Mouse (Mus musculus) C2C12 (cell line): Measurements from ENCODE around the gene Rbms3. TPM values are rescaled to one million over a fixed set of nuclear protein-coding genes. Genes with fewer than 3 reads are reported as not detected.

Experiments
- H3K27me3 ChIP-seq: one replicate; pipeline ENCODE4 v1.6.1; 2011; ENCODE audit not compliant: control insufficient read depth, insufficient read depth, insufficient read length
- H3K36me3 ChIP-seq: one replicate; pipeline ENCODE4 v1.6.1; 2011; ENCODE audit not compliant: control insufficient read depth, insufficient read depth
- H3K4me3 ChIP-seq: one replicate; pipeline ENCODE4 v1.5.1; 2011; ENCODE audit warnings: mild to moderate bottlenecking, control low read depth; ENCODE audit not compliant: poor library complexity, insufficient read depth, severe bottlenecking
- H3K79me2 ChIP-seq: one replicate; pipeline ENCODE4 v1.6.1; 2011; ENCODE audit not compliant: control insufficient read depth, insufficient read depth
- H3K79me3 ChIP-seq: one replicate; pipeline ENCODE4 v1.6.1; 2011; ENCODE audit warnings: low read depth, control low read depth
- H3ac ChIP-seq: one replicate; pipeline ENCODE3; 2011; ENCODE audit warnings: low read depth; ENCODE audit not compliant: control insufficient read depth, insufficient read length
- CEBPB ChIP-seq: IDR thresholded peaks from one replicate; pipeline ENCODE4 v1.6.1; 2011; ENCODE audit warnings: low read depth, mild to moderate bottlenecking, control low read depth, moderate library complexity
- CTCF ChIP-seq: IDR thresholded peaks from one replicate; pipeline ENCODE4 v1.5.1; 2011; ENCODE audit not compliant: control insufficient read depth, insufficient read depth, insufficient read length
- FOSL1 ChIP-seq: IDR thresholded peaks from one replicate; pipeline ENCODE4 v1.8.0; 2011; ENCODE audit warnings: mild to moderate bottlenecking, low read length; ENCODE audit not compliant: poor library complexity, insufficient read depth, severe bottlenecking
- MAX ChIP-seq: IDR thresholded peaks from one replicate; pipeline ENCODE4 v1.6.1; 2011; ENCODE audit warnings: mild to moderate bottlenecking, control low read depth
- MYOD1 ChIP-seq: IDR thresholded peaks from one replicate; pipeline ENCODE4 v1.6.1; 2011; ENCODE audit warnings: low read depth; ENCODE audit not compliant: control insufficient read depth, insufficient read length
- MYOG ChIP-seq: IDR thresholded peaks from one replicate; pipeline ENCODE4 v1.6.1; 2011; ENCODE audit not compliant: control insufficient read depth, insufficient read length; ENCODE audit errors: extremely low read depth
- USF1 ChIP-seq: IDR thresholded peaks from one replicate; pipeline ENCODE4 v1.6.1; 2011; ENCODE audit warnings: low read depth, mild to moderate bottlenecking, control low read depth, moderate library complexity
- polyA plus RNA-seq: library from polyadenylated mRNA; unstranded; fragments of >200 nt; fragmentation: generic; extraction: Trizol; gene quantifications from one replicate; pipeline ENCODE4 v1.2.1, GENCODE M21; 2012; ENCODE audit warnings: missing spikeins

Gene Rbms3
- polyA plus RNA-seq, 1 experiment = 2.7 TPM

DNA sequence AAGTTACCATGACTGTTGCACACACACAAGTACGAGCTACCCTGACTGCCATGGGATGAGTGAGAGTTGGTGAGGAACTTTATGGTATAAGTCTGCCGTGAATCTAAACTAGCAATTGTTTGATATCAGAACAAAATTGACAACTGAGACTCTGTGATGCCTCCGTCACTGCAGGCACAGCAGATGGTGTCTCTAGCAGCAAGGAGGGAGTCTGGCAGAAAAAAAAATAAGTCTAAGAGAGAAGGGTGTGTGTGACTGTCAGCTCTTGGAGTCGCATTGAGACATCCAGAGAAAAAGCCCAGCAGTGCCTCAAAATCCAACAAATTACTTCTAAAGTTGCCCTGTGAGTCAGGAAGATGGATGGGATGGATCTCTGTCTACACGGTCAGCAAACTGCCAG, 257.7 kb downstream of the Rbms3 start:
- Histone ChIP-seq H3K27me3 (no peaks in the 10 kb centered on the region), H3K4me3 (no peak overlapping the region), H3K79me3 (no peaks in the 10 kb centered on the region), H3K36me3 (no peaks in the 10 kb centered on the region), H3K79me2 (no peaks in the 10 kb centered on the region), H3ac (no peak overlapping the region)
- TF ChIP-seq FOSL1 (no peak), USF1 (no peak), MYOG (no peak), MYOD1 (no peak), CTCF (no peak), MAX (no peak), CEBPB (no peak)

DNA sequence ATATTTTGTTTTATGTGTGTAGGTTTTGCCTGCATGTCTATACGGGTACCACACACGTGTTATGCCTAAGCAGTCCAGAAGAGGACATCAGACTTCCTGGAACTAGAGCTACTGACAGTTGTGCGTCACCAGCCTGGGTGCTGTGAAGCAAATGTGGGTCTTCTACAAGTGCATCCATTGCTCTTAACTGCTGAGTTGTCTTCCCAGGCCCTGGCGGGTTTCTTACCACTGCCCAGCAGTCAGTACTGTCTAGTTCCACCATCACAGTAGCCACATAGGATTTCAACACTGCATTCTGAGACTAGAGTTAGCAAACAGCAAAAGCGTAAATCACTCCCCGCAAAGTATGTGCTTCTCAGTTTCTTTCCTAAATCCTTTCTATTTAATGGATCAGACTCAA, 259.6 kb downstream of the Rbms3 start:
- no peaks in the 10 kb centered on the region for H3K36me3 ChIP-seq
- H3K79me3 ChIP-seq = no peaks in the 10 kb centered on the region
- H3K27me3 ChIP-seq = no peaks in the 10 kb centered on the region
- TF ChIP-seq CTCF (no peak), FOSL1 (no peak), MAX (no peak), MYOD1 (no peak), MYOG (no peak), CEBPB (no peak), USF1 (no peak)
- no peak overlapping the region for H3K4me3 ChIP-seq
- H3ac ChIP-seq = no peak overlapping the region
- no peaks in the 10 kb centered on the region for H3K79me2 ChIP-seq

DNA sequence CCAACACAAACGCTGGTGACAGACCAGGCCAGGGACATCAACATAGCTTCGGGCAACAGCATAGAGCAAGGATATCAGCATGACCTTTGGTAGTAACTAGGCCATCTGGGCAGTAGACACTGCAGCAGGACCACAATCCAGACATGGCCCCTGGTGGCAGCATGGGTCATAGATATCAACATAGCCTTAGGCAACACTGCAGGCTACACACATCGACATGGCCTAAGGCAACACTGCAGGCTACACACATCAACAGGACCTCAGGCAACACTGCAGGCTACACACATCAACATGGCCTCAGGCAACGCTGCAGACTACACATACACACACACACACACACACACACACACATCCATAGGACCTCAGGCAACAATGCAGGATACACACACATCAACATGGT, 261.7 kb downstream of the Rbms3 start:
- no peak for TF ChIP-seq MAX
- no peak for TF ChIP-seq MYOD1
- TF ChIP-seq FOSL1 = no peak
- no peak for TF ChIP-seq MYOG
- TF ChIP-seq CEBPB = no peak
- no peak for TF ChIP-seq CTCF
- no peak for TF ChIP-seq USF1
- H3K4me3 ChIP-seq = no peak overlapping the region
- no peak overlapping the region for H3ac ChIP-seq
- no peaks in the 10 kb centered on the region for H3K27me3 ChIP-seq
- no peaks in the 10 kb centered on the region for H3K36me3 ChIP-seq
- H3K79me2 ChIP-seq = no peaks in the 10 kb centered on the region
- no peaks in the 10 kb centered on the region for H3K79me3 ChIP-seq

DNA sequence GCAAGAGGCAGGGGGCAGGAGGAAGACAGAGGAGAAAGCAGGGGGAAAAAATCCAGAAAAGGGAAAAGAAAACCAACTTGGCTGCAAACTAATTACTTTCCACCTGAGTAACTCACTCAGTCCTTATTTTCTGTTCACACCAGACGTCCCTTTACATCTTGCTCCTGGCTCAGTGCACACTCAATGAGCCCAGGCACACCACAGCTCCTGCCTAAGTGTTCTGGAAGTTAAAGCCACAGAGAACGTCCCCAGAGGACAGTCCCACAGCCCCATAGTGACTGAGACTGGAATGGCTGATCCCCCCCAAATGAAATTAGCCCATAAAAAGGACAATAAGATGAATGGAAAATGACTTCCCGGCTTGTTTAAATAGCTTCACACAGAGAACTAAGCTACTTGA, 265.1 kb downstream of the Rbms3 start:
- H3K4me3 ChIP-seq = no peak overlapping the region
- no peaks in the 10 kb centered on the region for H3K27me3 ChIP-seq
- H3K79me3 ChIP-seq = no peaks in the 10 kb centered on the region
- H3K36me3 ChIP-seq = no peaks in the 10 kb centered on the region
- TF ChIP-seq FOSL1 (no peak), MAX (no peak), CEBPB (no peak), USF1 (no peak), MYOG (no peak), CTCF (no peak), MYOD1 (no peak)
- no peak overlapping the region for H3ac ChIP-seq
- no peaks in the 10 kb centered on the region for H3K79me2 ChIP-seq

DNA sequence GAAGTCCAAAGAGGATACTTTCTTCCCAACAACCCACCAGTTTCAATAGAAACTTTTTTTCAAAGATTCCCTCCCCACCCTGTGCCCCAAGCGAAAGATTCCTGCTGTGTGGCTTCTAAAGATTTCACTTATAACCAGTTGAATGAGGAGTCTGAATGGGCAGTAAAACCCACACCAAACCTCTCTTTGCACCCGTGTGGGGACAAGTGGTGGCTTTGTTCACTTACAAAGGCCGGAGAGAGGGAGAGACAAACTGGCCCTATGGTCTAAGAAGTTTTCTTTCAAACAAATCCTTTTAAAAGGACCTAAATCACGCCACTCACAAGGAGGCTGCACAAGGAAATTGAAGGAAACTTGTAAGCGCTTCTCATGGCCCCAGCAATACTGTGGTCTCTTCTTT, 268.3 kb downstream of the Rbms3 start:
- Histone ChIP-seq H3K79me2 (no peaks in the 10 kb centered on the region), H3K79me3 (no peaks in the 10 kb centered on the region), H3K36me3 (no peaks in the 10 kb centered on the region), H3K4me3 (no peak overlapping the region), H3ac (no peak overlapping the region), H3K27me3 (no peaks in the 10 kb centered on the region)
- no peak for TF ChIP-seq CEBPB

DNA sequence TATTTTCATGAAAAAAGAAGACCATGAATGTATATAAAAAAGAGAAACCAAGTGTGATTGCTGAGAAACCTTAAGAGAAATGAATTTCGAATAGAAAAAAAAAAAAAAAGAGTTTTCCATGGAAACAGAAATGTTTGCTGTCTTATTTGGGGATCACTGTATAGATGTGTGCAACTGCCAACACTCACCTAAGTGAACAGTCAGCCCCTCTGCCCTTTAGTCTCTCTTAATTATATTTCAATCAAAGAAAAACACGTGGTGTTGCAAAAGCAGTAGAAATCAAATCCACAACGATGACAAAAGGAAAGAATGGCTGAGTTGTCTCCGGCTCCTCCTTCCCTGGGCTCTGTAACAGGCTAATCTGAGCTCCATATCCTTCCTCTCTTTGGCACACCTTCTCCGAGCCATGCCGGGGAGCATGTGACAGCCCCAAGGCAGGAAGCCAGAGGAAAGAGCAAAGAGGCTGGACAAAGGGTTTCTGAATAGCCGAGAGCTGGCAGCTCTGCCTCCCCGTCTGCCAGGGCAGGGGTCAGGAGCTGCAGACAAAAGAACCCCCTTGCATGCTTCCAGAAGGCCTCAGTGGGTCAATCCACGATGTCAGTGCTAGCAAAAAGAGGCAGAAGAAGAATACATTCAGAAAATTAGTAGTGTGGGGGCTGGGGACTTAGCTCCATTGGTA, 272.8 kb downstream of the Rbms3 start:
- no peak for TF ChIP-seq MYOD1
- no peak for TF ChIP-seq CEBPB
- no peak for TF ChIP-seq USF1
- no peak for TF ChIP-seq CTCF
- TF ChIP-seq FOSL1 = no peak
- no peak for TF ChIP-seq MYOG
- no peak for TF ChIP-seq MAX
- Histone ChIP-seq H3K27me3 (no peaks in the 10 kb centered on the region), H3K36me3 (no peaks in the 10 kb centered on the region), H3K79me3 (no peaks in the 10 kb centered on the region), H3ac (no peak overlapping the region), H3K79me2 (no peaks in the 10 kb centered on the region), H3K4me3 (no peak overlapping the region)
